Mouse (Mus musculus): Measurements from ENCODE around the gene Gsk3a.
A peak's percentile ranks its signal among the peaks of the same experiment; 100 is the strongest.

The Gsk3a gene

DNA sequence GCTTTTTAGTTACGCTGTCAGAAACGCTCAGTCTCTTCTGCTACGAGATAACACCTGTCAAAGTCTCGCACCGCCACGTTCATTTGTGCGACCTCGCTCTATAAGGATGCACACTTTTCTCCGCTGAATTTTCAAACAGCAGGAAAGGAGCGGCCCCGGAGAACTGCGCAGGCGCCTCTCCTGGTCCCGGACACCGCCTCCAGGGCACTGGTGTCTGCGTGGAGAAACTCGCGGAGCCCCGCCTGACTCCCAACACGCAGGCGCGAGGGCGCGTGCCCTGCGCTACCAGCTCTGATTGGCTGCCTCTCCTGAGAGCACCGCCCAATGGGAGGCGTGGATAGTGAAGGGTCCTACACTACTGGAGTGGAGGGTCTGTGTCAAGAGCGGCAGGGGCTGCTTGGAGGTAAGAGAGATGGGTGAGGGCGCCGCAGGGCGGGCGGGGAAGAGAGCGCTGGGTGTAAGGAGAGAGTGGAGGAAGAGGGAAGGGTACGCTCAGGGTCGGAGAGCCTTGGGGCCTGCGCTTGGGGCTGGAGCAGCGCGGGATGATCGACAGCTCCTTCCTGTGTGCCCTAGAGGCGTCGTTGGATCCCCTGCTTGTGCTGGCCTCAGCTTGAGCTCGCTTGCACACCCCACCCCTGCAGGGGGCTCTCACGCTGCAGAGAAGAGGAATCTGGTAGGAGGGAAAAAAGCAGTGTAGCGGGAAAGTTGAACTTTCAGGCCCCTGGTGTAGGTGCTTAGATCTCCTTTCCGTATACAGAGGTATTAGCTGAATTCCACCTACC is 16.4 kb downstream of the Gsk3a start, which contains the start of gene Zfp526:
Gene Zfp526, plus strand, starts transcription at position 324 of the 782 bp plus-strand sequence.
- peak; percentile 95 to 98 for DNase-seq (ENCODE audit: low spot score in 2 of 2)

DNA sequence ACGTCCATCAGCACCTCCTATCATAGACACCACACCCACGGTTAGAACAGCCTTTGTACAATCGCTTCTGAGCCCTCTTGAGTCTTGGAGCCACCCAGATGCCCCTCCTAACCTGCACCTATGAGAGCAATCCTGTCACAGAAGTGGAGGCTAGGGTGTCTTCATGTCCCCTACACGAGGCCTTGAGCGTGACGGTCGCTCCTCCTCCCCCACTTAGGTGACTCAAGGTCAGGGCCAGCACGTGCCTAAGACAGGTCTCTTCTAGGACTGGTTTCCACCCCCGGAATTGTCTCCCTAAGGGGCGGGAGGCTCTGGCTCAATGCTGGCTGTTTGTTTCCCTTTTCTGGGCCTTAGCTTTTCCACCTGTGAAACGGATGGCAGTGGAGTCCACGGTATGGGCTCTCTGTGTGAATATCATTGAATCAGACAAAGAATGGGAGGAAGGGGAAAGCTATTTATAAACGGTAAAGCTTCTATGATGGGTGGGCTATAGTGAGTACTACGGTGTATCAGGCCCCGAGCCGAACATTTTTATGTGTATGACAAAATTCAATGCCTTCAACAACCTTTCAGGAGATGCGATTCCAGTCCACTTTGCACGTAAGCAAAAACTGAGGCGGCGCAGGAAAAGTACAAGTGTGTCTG is 17.1 kb downstream of the Gsk3a start, which contains the start of gene Dedd2:
Gene Dedd2, minus strand, starts transcription at position 159 of the 645 bp plus-strand sequence.
- DNase-seq (ENCODE audit: low spot score in 2 of 2), result no peak

DNA sequence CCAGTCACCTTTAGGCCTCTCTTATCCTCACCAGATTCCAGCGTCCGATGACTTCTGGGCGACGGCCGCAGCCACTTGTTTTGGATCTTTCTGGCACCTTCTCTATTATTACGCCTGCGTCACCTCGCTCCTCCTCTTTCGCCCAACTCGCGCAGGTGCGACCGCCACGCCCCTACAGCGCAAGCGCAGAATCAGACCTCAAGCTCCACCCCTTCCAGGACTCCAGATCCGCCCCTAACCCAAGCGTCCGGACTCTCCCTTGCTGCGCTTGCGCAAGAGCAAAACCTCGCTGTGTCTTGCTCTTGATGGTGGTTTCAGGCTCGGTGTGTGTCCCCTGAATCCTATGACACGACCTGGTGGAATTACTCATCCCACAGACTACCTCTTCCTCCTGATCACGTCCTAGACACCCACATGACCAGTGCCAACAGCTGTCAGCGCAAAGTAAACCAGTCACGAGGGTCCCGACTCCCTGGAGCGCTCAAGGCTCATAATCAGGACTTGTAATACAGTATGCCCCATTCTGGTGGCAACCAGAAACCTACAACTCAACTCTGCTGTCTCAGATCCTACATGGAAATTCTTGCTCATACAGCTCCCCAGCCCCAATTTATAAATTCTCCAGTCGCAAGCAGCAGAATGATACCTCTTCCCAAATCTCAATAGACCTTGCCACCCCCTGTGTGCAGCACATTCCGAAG is 17.7 kb downstream of the Gsk3a start:
- peak; percentile 95 to 97 for DNase-seq (ENCODE audit: low spot score in 2 of 2)

DNA sequence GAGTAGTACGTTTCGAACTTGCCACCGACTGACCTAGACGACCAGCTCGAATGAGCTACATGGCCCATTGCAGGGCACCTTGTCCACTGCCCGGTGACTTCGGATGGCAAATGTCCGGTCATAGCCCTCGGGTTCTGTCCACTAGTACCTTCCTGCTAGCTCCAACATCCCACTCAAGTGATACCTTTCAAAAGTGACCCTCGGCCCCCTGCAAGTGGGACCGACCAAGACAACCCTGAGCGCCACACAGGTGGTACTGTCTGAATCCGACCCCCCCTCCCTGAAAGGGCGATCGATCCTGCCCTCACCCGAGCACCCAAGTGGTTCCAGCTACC is 18.3 kb downstream of the Gsk3a start:
- DNase-seq (ENCODE audit: low spot score in 2 of 2), result no peak

DNA sequence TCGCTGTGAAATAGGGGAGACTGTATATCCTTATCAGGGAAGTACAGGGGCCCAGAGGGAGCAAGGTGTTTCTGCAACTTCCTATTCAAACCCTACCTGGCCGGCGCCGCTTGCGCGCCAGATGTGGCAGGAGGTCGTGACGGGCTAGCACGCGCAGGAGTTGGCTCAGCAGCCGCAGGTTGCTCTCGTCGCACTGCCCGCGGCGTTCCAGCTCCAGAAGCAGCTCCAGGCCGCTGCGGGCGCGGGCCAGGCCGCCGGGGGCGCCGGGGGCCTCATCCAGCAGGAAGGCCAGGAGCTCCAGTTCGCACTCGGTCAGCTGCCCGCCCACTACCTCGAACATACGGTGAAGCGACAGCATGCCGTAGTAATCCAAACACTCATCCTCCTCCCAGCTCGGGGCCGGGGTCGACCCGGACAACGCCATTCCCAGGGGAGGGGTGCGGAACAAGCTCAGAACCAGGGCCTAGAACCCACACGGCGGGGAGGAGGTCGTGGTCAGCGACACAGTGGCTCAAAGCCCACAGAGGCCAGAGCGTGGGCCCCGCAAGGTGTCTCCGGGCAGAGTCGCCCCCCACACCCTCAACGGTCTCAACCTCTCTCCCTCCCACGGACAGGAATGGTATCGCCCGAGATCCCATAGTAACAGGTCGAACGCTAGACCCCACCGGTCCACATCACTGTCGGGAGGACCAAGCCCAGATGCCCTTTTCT is 18.8 kb downstream of the Gsk3a start:
- DNase-seq (ENCODE audit: low spot score in 2 of 2), result peak in 1 of 2 experiments; percentile 28

DNA sequence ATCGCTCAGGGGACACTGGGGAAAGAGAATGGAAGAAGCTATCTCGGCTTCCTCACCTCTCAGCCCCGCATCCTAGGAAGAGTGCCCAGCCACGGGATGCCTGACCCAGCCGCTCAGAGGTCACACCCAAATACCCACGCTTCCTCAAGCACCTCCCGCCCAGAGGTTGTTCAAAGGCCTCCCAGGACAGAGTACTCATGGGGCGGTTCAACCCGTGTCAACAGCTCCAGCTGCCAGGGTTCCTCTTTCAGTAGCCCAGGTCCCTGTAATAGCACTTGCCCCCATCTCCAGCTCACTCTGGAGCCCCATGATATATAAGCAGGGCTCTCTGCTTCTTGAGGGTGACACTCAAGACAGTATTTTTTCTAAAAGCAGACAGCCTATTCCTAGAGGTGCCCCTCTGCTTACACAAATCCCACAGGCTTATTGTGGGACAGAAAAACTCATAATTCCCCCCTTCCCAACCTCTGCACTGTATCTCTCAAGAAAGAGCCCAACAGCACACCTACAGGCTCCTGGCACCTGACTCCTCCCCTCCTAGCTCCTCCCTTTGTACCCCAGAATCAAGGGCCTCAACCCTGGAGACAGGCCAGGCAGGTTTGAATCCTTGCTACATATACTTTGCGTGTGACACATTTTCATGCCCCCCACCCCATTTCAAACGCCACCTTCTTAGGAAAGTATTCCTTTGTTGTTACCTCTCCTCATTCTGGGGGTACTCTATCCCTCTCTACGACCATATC is 19.8 kb downstream of the Gsk3a start:
- no peak for DNase-seq (ENCODE audit: low spot score in 2 of 2)

DNA sequence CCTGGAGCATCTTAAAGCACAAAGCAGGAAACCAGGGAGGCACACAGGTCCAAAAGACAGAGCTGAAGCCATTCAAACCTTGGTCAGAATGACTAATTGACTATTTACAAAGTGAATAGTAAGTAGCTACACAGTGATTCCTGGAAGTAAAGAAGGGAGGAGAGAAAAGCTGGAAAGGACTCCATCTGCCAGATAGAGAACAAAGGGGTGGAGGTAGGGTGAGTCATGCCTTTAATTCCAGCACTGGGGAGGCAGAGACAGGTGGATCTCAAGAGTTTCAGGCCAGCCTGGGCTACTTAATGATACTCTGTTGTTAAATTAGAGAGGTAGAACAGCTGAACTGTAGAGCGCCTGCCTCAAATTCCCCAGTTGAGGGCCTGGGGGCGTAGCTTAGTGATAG is 23.5 kb downstream of the Gsk3a start:
- no peak for DNase-seq (ENCODE audit: low spot score in 2 of 2)

DNA sequence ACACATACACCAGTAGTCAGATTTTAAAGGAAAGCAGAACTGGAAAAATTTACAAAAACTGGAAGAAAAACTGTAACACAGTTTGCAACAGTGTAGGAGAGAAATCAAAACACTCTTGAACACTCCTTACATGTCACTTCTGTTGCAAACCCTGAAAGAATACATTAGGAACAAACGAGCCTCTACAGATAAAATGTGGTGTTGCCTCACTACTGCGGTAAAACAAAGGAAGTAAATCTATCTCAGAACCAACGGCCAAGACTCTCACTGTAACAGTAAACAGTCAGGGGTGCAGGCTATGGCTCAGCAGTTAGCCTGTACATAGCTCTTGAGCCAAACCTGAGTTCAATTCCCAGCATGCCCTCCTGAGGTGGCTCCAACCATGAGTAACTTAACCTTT is 24.6 kb downstream of the Gsk3a start:
- DNase-seq (ENCODE audit: low spot score in 2 of 2), result no peak

DNA sequence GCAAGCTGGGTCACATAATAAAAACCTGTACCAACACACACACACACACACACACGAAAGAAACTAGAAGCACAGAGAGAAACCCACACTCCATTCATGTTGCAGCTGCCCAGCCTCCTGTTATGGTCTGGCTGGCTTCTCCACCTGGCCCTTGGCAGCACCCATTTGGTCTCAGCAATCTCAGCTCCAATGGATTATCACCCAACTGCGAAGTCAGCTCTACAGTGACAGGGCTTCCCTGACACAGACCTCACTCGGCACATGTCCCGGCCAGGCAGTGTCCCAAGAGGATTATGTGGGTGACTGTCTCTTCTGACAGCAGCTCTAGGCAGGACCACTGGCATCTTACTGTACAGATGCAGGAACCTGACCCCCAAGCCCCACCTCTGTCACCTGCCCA is 27.2 kb downstream of the Gsk3a start:
- DNase-seq (ENCODE audit: low spot score in 2 of 2), result no peak

DNA sequence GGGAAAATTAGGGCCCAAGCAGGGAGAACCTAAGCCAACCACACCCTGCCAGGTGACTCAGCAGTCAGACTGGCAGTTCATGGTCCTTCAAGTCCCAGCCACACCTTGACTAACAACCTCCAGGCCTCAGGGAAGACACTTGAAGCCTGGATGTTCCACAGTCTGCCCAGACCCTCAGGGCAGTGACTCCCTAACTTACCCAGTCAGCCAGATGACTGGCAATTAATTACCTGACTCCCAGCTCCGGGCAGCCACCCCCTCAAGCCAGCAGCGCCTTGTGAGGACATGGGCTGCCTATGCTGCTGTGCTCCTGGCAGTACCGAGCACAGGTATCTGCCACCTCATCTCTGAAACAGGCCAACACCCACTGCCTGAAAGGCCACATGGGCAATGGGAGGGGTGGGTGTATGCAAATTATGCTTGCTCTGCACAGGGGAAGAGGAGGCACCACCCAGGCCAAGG is 28.5 kb downstream of the Gsk3a start:
- DNase-seq (ENCODE audit: low spot score in 2 of 2), result peak in 1 of 2 experiments; percentile 41

DNA sequence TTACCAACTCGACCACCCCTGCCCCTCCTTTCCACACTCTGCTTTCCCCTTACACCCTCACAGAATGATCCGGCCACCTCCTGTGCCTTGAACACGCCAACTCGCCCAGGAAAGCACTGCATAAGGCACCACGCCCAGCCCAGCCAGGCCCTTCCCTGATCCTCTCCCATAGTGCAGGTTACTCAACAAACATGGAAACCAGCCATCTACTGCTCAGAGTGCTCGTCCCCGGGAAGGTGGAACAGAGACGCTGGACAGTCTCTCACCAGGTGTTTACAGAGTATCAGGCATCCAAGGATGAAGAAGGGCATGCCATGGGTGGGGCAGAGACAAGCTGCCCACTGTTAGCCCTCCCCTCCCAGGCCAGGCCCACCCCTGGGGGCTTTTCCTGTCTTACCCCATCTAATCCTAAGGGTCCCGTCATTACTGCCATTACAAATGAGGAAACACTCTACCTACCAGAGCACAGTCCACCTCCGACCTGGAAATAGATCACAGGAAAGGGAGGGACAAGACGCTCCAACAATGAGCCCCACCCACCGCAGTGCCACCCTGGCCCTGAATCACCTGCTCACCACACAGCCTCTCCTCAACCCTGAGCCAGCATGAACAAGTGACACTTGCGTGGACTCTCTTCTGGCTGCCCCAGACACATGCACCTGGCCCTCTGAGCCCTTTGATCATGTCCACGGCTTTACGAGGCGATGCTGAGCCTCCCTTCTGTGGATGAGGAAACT is 31.4 kb downstream of the Gsk3a start:
- DNase-seq (ENCODE audit: low spot score in 2 of 2), result no peak

DNA sequence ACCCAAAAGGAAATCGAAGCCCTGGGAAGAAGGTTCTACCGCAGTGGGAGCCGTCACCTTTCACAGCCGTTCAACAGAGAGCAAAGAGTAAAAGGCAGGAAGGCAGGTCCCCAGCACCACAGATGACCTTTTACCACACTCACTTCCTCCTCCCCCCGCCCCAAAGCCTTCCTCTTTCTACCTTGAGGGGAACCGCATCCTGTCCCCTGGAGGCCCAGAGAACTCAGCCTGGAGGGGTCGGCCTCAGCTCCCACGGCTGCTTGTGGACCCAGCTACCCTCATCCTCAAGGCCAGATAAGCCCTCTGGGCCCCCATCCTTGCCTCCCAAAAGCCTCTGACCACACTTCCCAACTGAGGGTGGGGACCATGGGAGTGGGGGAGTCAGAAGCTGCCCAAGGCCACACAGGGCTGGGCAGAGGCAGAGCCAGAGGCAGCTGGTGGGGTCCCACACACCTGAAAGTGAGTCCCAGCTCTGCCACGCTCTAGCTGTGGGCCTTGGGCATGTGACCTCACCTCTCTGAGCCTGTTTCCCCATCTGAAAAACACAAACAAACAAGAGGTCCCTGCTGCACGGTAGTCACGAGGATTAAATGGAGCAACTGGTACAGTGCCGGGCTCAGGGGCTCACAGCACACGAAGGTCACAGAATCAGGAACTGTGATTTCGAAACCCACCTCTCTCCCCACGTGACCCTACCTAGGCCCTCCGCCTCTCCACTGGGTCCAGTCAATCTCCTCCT is 32.1 kb downstream of the Gsk3a start:
- DNase-seq (ENCODE audit: low spot score in 2 of 2), result no peak

DNA sequence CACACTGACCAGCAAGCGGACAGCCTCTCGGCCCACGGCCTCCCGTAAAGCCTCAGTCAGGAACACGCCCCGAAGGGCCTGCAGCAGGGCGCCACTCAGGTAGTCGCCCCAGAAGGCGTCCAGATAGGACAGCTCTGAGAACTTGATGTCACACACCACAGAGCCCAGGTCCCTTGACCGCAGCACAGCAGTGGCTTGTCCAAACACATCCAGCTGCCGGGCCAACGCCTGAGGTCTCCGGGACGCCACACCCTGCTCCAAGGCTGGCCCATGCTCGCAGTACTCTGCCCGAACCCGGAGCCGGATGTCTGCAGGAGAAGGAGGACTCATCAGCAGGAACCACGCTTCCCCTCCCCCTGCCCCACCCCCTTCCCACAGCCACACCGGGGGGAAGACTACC is 34.0 kb downstream of the Gsk3a start:
- DNase-seq (ENCODE audit: low spot score in 2 of 2), result peak; percentile 54 to 67

DNA sequence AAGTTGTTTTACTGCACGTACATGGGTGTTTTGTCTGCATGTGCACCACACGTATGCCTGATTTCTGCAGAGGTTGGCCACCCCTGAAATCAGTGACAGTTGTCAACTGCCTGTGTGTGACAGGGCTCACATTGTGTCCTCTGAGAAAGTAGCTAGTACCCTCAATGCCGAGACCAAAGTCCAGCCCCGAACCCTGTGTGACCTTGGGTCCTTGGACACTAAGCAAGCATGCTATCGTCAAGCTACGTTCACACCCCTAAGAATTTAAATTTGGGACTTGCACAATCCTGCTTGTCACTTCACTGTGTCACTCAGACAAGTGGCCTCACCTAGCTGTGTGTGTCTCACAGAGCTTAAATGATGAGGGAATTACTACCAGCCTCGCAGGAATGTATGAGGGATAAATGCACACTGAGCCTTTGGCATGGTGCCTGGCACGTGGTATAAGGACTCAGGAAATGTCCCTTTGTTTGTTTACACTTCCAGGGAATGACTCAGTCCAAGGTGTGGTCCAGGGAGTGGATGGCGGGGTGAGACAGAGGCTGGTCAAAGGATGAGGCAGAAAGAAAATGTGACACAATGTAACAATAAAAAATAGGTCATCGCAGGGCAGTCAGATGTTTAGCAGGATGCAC is 40.1 kb downstream of the Gsk3a start:
- DNase-seq (ENCODE audit: low spot score in 2 of 2), result peak; percentile 51 to 58

DNA sequence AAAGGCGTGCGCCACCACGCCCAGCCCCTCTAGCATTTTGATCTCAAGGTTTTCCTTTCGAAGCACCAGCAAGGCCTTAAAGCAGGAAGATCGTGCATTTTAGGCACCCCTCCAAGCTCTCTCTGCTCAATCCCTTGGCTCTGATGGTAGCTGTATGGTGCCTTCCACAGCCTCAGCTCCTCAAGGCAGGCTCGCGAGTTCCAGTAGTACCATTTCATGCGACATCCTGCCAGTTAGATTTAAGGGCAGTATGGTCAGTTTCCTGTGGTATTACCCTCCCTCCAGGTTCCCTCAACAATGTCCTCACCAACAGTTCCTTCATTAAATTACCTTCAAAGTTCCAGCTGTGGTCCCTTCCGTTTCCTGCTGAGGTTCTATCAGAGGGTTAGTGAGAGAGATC is 41.5 kb downstream of the Gsk3a start:
- DNase-seq (ENCODE audit: low spot score in 2 of 2), result no peak

DNA sequence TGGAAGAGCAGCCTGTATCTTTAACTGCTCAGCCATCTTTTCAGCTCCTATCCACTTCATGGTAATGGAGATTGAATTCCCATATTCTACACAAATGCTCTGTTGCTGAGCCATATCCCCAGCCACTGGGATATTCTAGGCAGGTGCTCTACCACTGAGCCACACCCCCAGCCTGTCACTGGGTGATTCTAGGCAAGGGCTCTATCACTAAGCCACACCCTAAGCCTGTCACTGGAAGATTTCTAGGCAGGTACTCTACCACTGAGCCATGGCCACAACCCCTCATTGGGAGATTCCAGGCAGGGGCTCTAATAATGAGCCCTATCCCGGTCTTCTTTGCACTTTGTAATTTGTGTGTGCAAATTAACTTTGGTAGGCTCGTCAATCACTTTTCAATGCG is 42.5 kb downstream of the Gsk3a start:
- DNase-seq (ENCODE audit: low spot score in 2 of 2), result no peak

DNA sequence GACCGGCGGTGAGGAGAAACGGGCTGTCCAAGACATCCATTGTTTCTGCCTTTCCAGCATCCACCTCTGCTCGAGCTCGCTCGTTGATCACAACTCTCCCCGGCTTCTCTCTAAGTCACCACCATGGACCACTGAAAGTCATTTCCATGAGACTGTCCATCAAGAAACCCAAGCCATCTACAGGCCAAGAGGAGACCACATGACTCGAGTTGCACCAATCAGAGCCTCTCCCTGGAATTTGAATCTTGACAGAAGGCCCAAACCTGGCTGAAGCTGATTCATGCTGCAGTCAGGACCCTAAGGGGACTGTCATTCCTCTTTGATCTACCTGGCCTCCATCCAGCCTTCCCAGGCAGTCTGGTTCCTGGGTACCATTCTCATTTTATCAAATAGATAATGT is 45.5 kb downstream of the Gsk3a start:
- DNase-seq (ENCODE audit: low spot score in 2 of 2), result no peak

DNA sequence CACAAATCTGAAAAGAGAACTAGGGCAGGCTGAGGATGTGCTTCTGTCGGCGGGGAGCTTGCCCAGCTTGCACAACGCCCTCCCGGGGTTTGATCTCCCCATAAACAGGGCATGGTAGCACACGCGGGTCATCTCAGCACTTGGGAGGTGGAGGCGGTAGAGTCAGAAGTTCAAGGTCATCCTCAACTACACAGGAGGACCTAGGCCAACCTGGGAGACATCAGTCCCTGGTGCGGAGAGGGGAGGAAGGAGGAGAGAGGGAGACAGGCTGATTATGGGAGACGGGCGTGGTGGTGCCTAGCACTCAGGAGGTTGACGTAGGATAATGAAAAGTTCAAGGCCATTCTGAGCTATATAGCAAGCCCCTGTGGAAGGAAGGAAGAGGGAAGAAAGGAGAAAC is 46.8 kb downstream of the Gsk3a start:
- DNase-seq (ENCODE audit: low spot score in 2 of 2), result no peak
